Mouse (Mus musculus) kidney, postnatal 0 days (tissue): ENCODE data around the gene Ada. TPM values are rescaled to one million over a fixed set of nuclear protein-coding genes. Genes with fewer than 3 reads are reported as not detected.

ENCODE experiments used
- ATAC-seq: fragments of 200-750 bp; cut with Nextera tagmentation; replicated peaks from 2 replicates; pipeline ENCODE4 v1.8.0; 2017; ENCODE audit warnings: low read depth, moderate number of reproducible peaks, moderate TSS enrichment, moderate library complexity; ENCODE audit not compliant: low FRiP score
- DNase-seq: peaks from one replicate; pipeline ENCODE4 v3.0.0-alpha.2; 2016; ENCODE audit warnings: low spot score
- H3K27ac ChIP-seq: fragments of 300-500 bp; sonication (generic); 2 replicates; pipeline ENCODE4 v1.5.1; 2014; ENCODE audit warnings: mild to moderate bottlenecking
- H3K27me3 ChIP-seq: fragments of 300-500 bp; sonication (generic); 2 replicates; pipeline ENCODE4 v1.6.1; 2014; ENCODE audit warnings: low read length, mixed read lengths; ENCODE audit not compliant: insufficient read depth
- H3K36me3 ChIP-seq: fragments of 300-500 bp; sonication (generic); 2 replicates; pipeline ENCODE4 v1.6.1; 2014; ENCODE audit warnings: low read length, mixed read lengths; ENCODE audit not compliant: insufficient read depth
- H3K4me1 ChIP-seq: fragments of 300-500 bp; sonication (generic); replicated peaks from 2 replicates; pipeline ENCODE4 v1.6.1; 2014; ENCODE audit warnings: antibody characterized with exemption, low read length, mixed read lengths; ENCODE audit not compliant: insufficient read depth
- H3K4me2 ChIP-seq: fragments of 300-500 bp; sonication (generic); 2 replicates; pipeline ENCODE4 v1.6.1; 2014; ENCODE audit warnings: mild to moderate bottlenecking, low read length, moderate library complexity, mixed read lengths
- H3K4me3 ChIP-seq: fragments of 300-500 bp; sonication (generic); replicated peaks from 2 replicates; pipeline ENCODE4 v1.5.1; 2014; ENCODE audit warnings: low read depth, low read length
- H3K9ac ChIP-seq: fragments of 300-500 bp; sonication (generic); 2 replicates; pipeline ENCODE4 v1.6.1; 2014; ENCODE audit warnings: low read depth, low read length
- H3K9me3 ChIP-seq: fragments of 300-500 bp; sonication (generic); replicated peaks from 2 replicates; pipeline ENCODE4 v1.6.1; 2016; ENCODE audit warnings: low read length, inconsistent platforms, mixed read lengths
- CTCF ChIP-seq: IDR thresholded peaks from 2 replicates; pipeline ENCODE4 v1.5.1; 2016; ENCODE audit warnings: antibody characterized with exemption, low read depth, mild to moderate bottlenecking, moderate library complexity
- WGBS: fragments of 180-500 bp; shearing (Covaris S2); extraction: QIAGEN DNeasy Blood & Tissue Kit; methylation state at CpG from one replicate; pipeline ENCODE4 v1.1.7; 2014; 5-methylcytosine and 5-hydroxymethylcytosine counted together
- polyA plus RNA-seq: library from polyadenylated mRNA; unstranded; fragments of >200 nt; fragmentation: Nextera tagmentation; extraction: Ambion mirVana; gene quantifications from 2 replicates; pipeline ENCODE4 v1.2.1, GENCODE M21; 2015

The Ada gene
- 7.7 and 9.8 TPM in 2 replicates for polyA plus RNA-seq

GRCm38 (mm10) chr2:163749647-163750611 lies at the start of gene Ada:
Ada (minus strand) TSS chr2:163750239.
- Histone ChIP-seq H3K4me3 (peak within 1 kb of the TSS; percentile 54), H3K4me1 (peaks cover 7% of the 10 kb centered on the region; the same call in 1 of the 2 replicates), H3K36me3 (no peaks in the 10 kb centered on the region), H3K4me2 (peak within 1 kb of the TSS; percentile 100), H3K9me3 (no peaks in the 10 kb centered on the region), H3K27ac (no peak within 1 kb of the TSS), H3K27me3 (no peaks in the 10 kb centered on the region), H3K9ac (peak within 1 kb of the TSS; percentile 61)
- peak; percentile 62 for DNase-seq
- WGBS: 1% methylated on average over 47 of the region's 57 CpGs
- TF ChIP-seq CTCF: no peak
- ATAC-seq: peak; percentile 59

GRCm38 (mm10) chr2:163798411-163798810 lies 48.4 kb upstream of the Ada start:
- H3K27me3 ChIP-seq: no peaks in the 10 kb centered on the region
- no peak for DNase-seq
- H3K4me3 ChIP-seq: no peak overlapping the region
- H3K4me2 ChIP-seq: no peak overlapping the region
- no peaks in the 10 kb centered on the region for H3K36me3 ChIP-seq
- no peak overlapping the region for H3K9ac ChIP-seq
- no peak overlapping the region for H3K27ac ChIP-seq
- WGBS: 79% methylated on average over 7 of the region's 7 CpGs
- TF ChIP-seq CTCF: no peak
- H3K4me1 ChIP-seq: no peaks in the 10 kb centered on the region
- no peak for ATAC-seq
- H3K9me3 ChIP-seq: no peaks in the 10 kb centered on the region

- no peaks in the 10 kb centered on the region for H3K9me3 ChIP-seq
- H3K27ac ChIP-seq: no peak overlapping the region
- DNase-seq: peak; percentile 67
- 73% methylated on average over 4 of the region's 4 CpGs for WGBS
- H3K4me3 ChIP-seq: no peak overlapping the region
- no peak overlapping the region for H3K9ac ChIP-seq
- no peaks in the 10 kb centered on the region for H3K4me1 ChIP-seq
- H3K4me2 ChIP-seq: no peak overlapping the region
- no peaks in the 10 kb centered on the region for H3K27me3 ChIP-seq
- ATAC-seq: no peak; the same call in 1 of the 2 replicates
- H3K36me3 ChIP-seq: no peaks in the 10 kb centered on the region
- TF ChIP-seq CTCF: peak; percentile 72
Observed at GRCm38 (mm10) chr2:163788484-163788883, 38.4 kb upstream of the Ada start.

- ATAC-seq (no peak), DNase-seq (peak; percentile 89)
- Histone ChIP-seq H3K9ac (no peak overlapping the region), H3K4me2 (no peak overlapping the region), H3K4me1 (no peaks in the 10 kb centered on the region), H3K27ac (no peak overlapping the region), H3K27me3 (no peaks in the 10 kb centered on the region), H3K9me3 (no peaks in the 10 kb centered on the region), H3K4me3 (no peak overlapping the region), H3K36me3 (no peaks in the 10 kb centered on the region)
- peak; percentile 83 for TF ChIP-seq CTCF
- 41% methylated on average over 3 of the region's 3 CpGs for WGBS
Observed at GRCm38 (mm10) chr2:163787709-163788108, 37.7 kb upstream of the Ada start.

GRCm38 (mm10) chr2:163787086-163787485 lies 37.0 kb upstream of the Ada start:
- H3K27ac ChIP-seq: no peak overlapping the region
- H3K27me3 ChIP-seq: no peaks in the 10 kb centered on the region
- no peak overlapping the region for H3K9ac ChIP-seq
- H3K36me3 ChIP-seq: no peaks in the 10 kb centered on the region
- no peaks in the 10 kb centered on the region for H3K9me3 ChIP-seq
- H3K4me2 ChIP-seq: no peak overlapping the region
- no peak overlapping the region for H3K4me3 ChIP-seq
- no peaks in the 10 kb centered on the region for H3K4me1 ChIP-seq
- TF ChIP-seq CTCF: no peak
- ATAC-seq (no peak), DNase-seq (no peak)
- 86% methylated on average over 6 of the region's 6 CpGs for WGBS

GRCm38 (mm10) chr2:163783901-163784300 lies 33.9 kb upstream of the Ada start:
- Histone ChIP-seq H3K9me3 (no peaks in the 10 kb centered on the region), H3K4me1 (no peaks in the 10 kb centered on the region), H3K4me2 (no peak overlapping the region), H3K27ac (no peak overlapping the region), H3K36me3 (no peaks in the 10 kb centered on the region), H3K27me3 (no peaks in the 10 kb centered on the region), H3K9ac (no peak overlapping the region), H3K4me3 (no peak overlapping the region)
- TF ChIP-seq CTCF: no peak
- WGBS: 51% methylated on average over 4 of the region's 4 CpGs
- ATAC-seq (no peak), DNase-seq (no peak)
